Mouse (Mus musculus): ENCODE results near the gene Dok4.
"Not testable (repeated sequence)": the region's sequence is repeated elsewhere in the genome, so short reads cannot be mapped to it uniquely, and the experiment has no call there.

Gene Dok4

DNA sequence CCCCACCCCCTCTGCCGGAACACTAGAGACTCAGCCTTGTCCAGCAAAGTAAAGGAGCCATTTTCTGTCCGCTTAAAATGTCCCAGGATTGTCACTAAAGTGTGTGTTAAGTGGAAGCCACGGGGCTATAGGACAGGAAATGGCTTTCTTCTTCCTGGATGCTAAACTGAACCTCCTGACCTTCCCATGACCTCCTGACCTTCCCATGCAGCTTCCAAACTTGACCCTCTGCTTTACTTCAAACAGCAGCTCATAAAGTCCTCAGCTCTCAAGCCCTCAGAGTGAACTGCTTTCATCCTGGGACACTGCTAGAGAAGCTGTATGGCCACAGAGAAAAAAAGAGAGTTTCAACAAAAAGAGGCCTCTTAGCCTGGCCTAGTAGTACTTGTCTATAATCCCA, 690 bp upstream of the Dok4 start:
- DNase-seq, result peak in 1 of 2 experiments; percentile 22

DNA sequence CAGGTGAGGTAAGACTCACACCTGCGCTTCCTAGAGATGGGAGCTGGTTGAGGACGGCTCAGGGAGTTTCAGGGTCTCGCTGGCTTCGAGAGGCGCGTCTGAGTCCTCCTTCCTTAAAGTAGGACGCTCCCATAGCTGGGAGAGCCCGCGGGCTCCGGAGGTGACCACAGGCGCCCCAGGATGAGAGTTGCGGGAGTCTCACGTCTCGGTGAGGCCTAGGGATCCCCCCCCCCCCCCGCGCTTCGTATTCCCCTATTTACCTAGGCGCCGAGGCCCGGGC, 319 bp downstream of the Dok4 start:
- no peak for DNase-seq

DNA sequence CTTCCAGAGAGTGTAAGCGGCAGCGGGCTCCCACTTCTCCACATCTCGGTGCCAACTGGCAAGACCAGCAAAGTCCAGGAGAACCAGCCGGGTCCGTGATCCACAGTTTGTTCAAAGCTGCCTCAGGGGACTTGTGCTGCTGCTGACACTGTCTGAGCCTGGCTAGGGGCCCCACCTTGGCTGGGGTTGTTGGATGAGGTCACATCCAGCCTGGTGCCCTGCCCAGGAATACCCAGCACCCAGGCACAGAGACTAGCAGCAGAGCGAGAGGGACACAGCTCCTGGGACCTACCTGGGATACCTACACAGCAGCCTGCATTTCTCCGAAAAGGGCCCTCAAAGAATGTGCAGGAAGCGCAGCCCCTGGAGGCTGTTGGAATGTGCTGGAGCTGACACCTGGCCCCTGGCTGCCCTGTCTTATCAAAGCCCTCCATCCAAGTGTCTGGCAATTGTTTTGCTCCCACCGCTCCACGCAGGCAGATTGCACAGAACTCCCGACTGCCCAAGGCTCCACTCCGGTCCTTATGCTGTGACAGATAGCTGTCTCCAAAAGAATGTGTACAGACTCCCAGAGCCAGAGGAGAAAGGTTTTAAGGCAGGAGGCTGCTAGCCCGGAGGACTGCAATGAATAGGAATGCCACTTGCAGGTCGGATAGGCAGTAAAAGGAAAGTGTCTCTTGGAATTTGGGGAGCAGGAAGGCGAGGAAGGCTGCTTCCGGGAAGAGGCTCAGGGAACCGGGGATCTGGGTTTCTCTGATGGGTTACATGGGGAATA, 847 bp downstream of the Dok4 start:
- peak; percentile 51 to 62 for DNase-seq

DNA sequence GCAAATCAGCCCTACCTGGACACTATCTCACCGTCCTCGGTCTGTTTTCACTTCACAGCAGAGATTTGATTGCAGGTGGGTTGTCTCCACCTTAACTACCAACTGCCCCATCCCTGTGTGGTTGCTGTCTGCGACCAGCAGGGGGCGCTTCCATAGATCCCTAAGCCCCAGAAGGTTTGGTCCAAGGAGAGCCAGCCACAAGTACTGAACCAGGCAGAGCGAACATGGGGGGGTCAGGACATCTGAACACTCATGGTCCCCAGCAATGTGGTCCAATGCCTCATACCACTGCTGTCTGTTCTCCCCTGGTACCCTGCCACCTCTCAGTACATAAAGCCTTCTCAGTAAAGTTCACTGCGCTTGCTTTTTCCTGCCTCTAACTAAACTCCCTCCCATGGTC, 1.8 kb downstream of the Dok4 start:
- DNase-seq, result peak; percentile 72 to 81

DNA sequence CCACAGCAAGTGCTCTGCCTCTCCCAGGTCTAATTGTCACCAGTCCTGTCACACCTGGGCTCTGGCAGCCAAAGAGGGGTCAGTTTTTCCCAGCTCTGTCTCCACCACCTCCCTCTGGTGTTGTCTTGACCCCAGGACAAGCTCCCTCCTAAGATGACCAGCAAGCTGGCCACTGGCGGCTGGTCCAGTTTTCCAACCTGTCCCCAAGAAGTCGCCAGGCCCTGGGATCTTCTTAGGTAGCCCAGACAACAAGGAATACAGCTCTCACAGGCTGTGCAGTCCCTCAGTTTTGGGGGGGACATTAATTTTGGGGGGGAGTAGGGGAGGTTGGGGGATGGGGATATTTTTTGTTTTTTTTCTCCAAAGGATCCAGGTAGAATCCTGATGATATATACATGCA, 3.6 kb downstream of the Dok4 start:
- no peak for DNase-seq

DNA sequence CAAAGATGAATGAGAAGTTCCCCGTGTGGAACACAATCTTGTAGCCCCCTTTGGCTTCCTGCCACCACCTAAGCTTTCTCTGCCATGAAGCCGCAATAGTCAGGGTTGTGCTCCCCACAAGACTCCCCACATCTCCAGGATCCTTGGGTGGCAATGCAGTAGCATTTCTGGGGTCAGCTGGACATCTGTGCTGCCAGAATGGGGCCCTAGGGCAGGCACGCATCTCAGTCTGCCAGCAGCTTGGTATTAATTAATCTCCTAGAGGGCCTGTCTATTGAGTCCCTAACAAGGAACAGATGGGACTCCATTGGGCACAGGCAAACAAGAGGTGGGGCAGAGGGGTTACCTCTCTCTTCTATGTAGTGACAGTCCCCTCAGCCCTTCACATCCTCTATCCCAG, 4.0 kb downstream of the Dok4 start:
- peak in 1 of 2 experiments; percentile 21 for DNase-seq

DNA sequence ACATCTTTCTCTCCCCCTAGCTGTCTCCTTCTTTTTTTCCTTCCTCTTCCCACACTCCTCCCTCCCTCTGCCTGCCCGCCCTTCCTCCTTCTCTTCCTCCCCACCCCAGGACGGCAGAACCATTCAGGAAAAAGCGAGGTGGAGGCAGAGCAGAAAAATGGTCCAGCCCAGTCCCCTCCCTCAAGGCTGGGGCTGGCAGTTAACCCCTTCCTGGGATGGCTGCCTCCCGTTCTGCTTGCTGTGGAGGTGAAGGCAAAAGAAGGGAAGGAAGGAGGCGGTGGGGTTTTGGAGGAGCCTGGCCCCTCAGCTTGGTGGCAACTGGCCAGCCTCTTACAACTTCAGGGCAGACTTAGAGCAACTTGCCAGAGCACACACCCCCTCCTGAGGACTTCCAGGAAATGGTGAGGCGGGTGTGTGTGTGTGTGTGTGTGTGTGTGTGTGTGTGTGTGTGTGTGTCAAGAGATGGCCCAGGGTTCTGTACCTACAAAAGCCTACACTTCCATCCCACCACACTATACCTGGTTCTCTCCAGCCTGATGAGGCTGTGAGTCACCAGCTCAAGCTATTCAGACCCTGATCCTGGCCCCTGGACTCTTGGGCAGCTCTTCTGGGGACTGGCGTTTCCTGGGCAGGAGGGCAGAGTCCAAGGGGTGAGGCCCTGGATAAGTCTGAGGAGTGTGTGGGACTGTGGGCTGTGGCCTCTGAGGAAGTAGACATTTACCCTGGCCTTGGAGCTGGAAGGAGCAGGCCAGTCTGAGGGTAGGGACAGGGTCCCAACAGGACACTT, 4.8 kb downstream of the Dok4 start:
- DNase-seq, result peak; percentile 79 to 87

DNA sequence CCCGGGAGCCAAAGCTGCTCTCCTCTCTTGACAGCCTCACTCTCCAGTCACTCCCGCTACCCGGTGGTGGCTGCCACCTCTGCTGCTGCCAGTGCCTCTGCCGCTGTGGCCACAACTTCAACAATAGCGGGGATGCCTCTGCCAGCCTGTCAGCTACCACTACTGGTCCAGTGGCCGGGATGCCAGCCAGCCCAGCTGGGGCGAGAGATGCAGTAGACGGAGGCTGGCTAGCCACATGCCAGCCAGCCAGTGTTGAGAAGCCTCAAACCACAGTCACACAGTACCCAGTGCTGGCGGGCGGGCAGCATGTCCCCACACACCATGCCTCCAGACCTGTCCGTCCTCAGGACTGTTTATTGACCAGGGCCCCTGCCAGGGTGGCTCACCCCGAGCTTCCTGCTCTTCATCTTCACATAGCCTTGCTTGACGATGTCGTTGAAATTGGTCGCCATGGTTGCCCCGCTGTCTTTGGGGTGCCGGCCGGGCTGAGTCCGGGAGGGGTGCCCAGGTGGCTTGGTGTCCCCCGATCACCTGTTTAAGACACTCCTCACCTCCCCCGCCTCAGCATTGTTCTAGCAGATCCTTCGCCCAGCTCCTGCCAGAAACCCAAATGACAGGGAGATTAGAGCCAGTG, 5.5 kb downstream of the Dok4 start:
- peak; percentile 35 to 48 for DNase-seq

DNA sequence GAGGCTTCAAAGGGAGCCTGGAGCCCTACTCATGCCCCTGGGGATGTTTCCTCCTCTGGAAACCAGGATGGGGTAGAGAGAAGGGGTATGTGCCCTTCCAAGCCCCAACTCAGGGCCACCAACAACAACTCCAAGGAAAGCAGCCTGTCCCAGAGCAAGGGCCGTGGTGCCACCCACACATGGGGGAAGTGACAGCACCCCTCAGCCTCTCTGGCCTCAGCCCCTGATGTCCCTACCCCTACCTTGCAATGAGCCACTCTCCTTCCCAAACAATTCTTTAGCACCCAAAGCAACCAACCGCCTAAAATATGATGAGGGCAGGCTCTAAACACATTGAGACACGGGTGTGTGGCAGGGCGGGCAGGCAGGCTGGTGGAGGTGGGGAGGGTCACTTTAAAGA, 6.1 kb downstream of the Dok4 start:
- no peak for DNase-seq

DNA sequence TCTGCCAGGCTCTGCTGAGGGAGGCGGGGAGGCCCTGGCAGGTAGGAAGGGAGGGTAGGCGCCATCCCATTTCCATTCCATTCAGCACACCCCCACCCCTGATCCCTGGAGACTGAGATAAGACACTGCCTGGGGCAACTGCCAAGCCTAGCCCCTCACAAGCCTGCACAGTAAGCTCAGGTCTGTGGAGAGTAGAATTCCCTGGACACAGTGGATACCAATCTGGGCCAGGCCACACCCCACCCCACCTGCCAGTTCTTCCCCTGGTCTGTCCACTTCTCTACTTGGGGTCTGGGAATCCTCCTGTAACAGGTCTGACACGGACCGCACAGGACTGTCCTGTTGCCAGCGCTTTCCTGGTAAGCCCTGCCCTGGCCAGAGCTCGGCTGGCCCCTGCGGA, 7.0 kb downstream of the Dok4 start:
- DNase-seq, result peak in 1 of 2 experiments; percentile 47

DNA sequence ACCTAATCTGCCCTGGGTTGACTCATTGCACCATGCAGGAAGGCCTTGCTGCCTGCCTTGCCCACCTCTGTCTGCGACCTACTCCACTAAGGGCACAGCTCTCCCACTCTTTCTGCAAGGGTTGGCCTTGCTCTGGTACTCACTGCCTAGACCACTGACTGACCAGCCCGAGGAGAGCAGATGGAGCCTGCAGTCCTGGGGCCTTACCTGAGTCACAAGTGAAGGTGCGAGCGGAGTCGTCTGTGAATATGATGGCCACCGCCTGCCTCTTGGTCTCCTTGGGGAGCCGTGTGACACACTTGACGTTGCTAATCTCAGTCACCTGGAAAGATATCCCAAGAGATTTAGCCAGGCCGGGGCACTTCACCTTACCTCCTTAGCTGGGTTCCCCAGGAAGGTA, 9.2 kb downstream of the Dok4 start:
- DNase-seq, result no peak

DNA sequence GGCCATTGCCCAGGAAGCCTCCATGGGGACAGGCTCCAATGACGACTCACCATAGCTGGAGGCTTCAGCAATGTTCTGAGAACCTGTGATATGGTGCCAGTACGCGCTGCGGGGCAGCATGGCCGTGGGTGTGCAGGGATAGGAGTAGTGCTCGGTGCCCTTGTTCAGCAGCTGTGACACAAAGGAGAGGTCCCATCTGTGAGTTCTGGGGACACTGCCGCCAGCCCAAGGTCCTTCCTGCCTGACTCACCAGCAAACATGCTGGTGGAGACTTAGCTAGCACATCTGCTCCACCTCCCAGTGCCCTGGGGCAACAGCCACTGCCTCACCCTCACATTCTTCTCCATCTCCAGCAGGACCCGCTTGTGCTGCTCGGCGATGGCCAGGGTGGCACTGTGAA, 10.8 kb downstream of the Dok4 start:
- DNase-seq, result no peak

DNA sequence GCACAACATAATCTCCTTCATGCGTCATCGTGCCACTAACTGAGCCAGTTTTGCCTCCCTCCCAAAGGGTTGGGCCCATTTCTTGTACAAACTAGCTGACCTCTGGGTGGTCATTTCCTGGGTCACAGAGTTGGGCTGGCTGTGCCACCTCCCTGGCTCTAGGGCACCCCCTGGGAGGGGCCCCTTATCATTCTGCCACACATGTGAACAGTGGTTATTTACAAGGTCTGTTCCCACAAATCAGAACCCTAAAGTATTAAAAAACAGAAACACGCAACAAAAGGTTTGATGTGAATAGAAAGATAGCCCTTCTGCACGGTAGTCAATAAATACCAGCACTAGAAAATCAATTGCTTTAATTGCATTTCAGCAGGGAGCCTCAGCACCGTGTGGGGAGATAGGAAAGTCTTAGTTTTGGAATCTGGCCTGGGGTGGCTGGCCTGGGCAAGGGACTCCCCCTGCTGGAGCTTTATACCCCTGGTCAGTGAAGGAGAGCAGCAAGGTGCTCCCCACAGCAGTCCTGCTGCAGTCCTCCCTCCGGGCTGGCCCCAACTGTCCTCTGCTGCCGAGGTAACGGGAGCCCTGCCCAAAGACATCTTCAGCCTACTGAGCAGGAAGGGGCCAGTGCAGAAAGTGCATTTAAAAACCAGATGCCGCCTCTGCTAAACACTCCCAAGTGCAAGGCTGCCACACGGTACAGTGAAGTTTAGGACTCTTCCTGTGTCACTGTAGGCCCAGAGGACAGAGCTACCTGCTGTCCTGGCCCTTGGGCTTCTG, 12.0 kb downstream of the Dok4 start:
- peak in 1 of 2 experiments; percentile 23 for DNase-seq

DNA sequence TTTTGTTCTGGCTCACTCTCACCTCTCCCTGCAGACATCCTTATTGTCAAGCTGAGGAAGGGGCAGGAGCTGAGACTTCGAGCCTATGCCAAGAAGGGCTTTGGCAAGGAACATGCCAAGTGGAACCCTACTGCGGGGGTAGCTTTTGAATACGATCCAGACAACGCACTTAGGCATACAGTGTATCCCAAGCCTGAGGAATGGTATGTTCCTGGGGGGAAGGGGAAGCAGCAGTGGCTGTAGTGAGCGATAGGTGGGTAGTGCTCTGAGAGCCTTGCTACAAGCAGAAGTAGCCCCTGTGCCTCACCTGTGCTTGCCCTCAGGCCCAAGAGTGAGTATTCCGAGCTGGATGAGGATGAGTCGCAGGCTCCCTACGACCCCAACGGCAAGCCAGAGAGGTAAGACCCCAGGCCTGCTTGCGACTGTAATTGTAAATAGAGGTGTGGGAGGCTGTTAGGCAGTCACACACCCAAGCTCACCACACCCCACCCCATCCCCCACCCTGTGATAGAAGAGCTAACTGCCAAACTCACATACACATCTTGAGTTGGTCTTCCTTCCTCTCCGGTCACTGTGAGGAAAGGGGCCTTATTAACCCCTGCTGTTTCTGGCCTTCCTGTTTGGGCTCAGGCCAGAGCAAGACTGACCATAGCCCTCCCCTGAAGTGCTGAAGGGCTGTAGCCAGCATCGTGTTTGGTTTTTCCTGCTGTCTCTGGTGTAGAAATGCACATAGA, 13.5 kb downstream of the Dok4 start:
- DNase-seq, result peak; percentile 32 to 68

DNA sequence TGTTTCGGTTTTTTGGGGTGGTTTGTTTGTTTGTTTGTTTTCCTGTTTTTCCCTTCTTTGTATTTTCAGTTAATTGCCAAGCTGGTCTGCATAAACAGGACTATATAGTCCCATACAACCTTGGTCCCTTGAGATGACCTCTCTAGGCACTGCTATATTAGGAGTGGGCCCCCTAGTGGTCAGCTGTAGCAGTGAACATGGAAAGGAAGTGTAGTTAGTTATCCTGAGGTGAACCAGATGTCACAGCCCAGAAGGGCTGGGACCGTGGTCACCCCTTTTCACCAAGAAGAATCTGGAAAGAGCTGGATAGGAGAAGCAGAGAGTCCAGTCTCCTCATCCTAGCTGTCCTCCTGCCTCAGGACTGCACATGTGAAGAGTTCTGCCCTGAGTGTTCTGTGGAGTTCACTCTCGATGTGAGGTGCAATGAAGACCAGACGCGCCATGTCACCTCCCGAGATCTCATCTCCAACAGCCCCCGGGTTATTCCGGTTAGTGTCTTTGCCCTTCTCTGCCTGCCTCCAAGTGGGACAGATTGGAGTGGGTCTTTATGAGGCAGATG, 14.7 kb downstream of the Dok4 start:
- DNase-seq, result peak; percentile 41 to 79

DNA sequence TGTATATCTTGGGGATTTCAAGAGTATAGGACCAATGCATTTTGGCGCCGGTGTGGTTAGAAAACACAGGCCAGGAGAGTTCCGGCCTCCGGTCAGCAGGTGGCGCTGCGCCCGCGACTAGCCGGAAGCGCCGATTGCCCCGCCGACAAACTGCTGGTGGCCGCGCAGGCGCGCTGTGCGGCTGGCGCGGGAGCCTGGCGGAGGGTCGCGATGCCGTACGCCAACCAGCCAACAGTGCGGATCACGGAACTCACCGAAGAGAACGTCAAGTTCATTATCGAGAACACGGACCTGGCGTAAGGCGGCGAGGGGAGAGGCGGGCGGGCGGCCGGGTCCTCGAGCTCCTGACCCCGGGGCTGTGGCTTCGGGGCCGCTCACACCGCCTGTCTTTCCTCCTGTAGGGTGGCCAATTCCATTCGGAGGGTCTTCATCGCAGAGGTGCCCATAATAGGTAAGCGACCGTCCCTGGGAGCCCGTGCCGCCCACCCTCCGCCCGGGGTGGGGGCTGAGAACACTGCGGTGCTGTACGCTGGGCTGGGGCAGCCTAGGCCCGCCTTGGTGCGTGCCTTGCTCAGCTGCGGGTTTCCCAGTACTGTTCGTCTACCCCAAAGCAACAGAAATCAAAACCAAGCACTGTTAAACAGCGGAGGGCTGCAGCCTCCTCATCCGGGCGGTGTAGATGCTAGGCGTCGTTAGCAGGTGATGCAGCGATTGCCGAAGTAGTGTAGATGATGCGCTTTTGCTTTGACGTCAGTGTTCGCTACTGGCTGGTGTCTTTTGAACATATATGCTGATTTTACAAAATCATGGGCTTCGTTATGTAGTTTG, 18.6 kb downstream of the Dok4 start, which contains the start of gene Polr2c:
Gene Polr2c, plus strand, starts transcription at position 105 of the 828 bp plus-strand sequence.
- peak; percentile 90 to 93 for DNase-seq

DNA sequence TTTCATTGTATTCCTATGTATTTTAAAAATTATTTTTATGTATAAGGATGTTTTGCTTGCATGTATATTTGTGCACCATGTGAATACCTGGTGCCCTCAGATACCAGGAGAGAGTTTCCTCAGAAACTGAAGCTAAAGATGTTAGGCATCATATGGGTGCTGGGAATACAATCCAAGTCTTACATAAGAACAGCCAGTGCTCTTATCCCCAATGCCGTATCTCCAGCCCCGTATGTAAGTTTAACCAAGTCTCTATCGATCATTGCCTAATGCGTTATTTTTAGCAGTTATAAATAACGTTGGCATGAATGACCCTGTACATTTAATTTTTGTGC, 19.2 kb downstream of the Dok4 start:
- DNase-seq, result no peak

DNA sequence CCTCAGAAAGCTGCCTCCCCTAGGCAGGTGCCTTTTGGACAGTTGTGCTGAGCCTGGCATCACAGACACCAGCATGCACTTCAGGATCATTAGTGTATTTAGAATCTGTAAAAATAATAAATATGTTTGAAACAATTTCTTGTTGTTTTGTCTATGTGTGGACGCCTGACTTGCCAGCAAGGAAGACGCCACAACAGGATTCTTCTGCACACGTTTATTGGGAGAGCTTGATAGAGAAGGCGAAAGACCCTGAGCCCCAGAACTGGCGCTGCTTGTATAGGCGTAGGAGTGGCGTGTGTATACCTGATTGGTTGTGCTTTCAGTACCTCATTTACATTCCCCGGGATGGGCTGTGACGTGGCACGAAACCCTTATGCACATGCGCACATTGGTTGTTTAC, 21.4 kb downstream of the Dok4 start:
- DNase-seq, result not testable (repeated sequence)

DNA sequence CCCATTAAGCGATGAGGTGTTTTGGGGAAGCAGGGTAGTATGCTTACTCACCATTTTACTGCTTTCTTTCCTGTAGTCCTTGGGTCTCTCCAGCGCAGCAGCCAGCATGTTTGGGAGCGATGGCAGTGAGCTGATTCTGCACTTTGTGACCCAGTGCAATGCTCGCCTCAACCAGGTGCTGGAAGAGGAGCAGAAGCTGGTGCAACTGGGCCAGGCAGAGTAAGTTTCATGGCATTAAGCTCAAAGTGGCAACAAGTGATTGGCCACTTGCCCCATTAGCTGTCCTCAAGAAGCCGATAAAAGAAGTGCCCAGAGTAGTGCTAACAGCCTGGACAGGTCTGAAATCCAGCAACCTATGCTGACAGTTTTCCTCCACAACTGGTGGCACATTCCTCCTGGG, 26.1 kb downstream of the Dok4 start:
- DNase-seq, result no peak

DNA sequence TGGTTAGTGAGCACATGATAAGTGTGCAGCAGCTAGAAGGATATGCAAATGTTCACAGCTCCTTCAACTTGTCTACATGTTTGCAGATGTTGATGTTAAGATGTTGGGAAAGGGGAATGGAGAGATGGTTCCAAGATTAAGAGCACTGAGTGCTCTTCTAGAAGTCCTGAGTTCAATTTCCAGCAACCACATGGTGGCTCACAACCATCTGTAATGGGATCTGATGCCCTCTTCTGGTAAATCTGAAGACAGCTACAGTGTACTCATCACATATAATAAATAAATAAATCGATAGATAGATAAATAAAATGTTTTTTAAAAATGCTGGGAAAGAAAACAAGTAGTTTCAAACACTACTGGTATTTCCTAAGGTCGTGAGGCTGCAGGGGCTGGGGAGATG, 34.9 kb downstream of the Dok4 start:
- DNase-seq, result no peak

DNA sequence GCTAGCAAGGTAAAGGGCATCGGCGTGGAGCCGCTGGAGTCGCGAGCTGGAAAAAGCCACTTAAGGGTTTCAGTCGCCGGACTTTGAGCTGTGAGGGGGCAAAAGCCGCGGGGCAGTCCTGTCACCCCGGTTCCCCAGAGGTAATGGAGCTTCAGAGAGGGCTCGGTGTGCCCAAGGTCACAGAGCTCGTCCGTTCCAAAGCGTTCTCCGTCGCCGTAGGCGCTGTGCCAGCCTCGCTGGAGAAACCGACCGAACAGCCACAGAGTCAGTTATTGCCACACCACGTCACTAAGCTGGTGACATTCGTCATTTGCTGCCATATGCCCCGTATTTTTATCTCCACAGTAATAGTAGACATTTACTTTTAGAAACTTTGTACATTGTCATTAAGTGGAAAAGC, 37.5 kb downstream of the Dok4 start:
- DNase-seq, result peak; percentile 77

All from lung, postnatal 4 days (tissue).